11 mouse cellular contexts compared by ENCODE assay signal in the genomic region with DNA sequence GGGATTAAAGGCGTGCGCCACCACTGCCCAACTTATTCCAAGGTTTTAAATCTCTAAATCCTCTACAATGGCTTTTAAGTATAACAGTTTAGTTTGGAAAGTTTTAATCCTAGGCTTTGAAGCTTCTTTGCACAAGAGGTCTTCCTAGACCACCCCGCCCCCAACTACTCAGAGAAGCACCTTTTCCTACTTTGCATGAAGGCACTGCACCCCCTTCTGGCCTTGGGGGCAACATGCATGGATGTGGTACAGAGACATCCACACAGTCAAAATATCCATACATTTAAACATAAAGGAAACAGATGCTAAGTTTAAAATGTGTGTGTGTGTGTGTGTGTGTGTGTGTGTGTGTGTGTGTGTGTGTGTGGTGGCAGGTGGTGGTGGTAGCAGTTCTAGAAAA. TPM values are rescaled to one million over a fixed set of nuclear protein-coding genes. Genes with fewer than 3 reads are reported as not detected.
A peak's percentile ranks its signal among the peaks of the same experiment; 100 is the strongest.
DNase-seq lines count a peak whose midpoint lies in the region; ATAC-seq and TF ChIP-seq lines count a peak whose summit lies in the region.
"Had no signal": no experiment of that assay in that cellular context is flagged by ENCODE, and none has a peak within 500 bp of the region (broad histone marks: within the 10 kb centered on the region; RNA-seq: fewer than 3 reads in every experiment).

No protein-coding gene starts in this region.

- no peak overlapping the region for H3K9ac ChIP-seq in lung, embryonic 14.5 days
- H3K9ac ChIP-seq in MEL (ENCODE audit: control insufficient read depth, low read depth, low read length, poor library complexity, severe bottlenecking): no peak overlapping the region
- H3K9ac ChIP-seq in heart, embryonic 12.5 days: no peak overlapping the region
- H3K9ac ChIP-seq: forebrain, embryonic 12.5 days; liver, embryonic 15.5 days had no signal

- no peak overlapping the region for H3K27ac ChIP-seq in lung, embryonic 14.5 days (ENCODE audit: low read depth)
- H3K27ac ChIP-seq in MEL (ENCODE audit: control insufficient read depth, low read depth, low read length): no peak overlapping the region
- no peak overlapping the region for H3K27ac ChIP-seq in heart, embryonic 12.5 days (ENCODE audit: poor library complexity, severe bottlenecking)
- H3K27ac ChIP-seq: forebrain, embryonic 12.5 days; liver, embryonic 15.5 days had no signal

- 88% methylated on average over 3 of the region's 3 CpGs for WGBS in lung, embryonic 14.5 days
- WGBS in heart, embryonic 12.5 days: 93% methylated on average over 3 of the region's 3 CpGs

- no peaks in the 10 kb centered on the region for H3K27me3 ChIP-seq in lung, embryonic 14.5 days (ENCODE audit: insufficient read depth, low read length)
- no peaks in the 10 kb centered on the region for H3K27me3 ChIP-seq in MEL (ENCODE audit: control insufficient read depth in 1 of 2, insufficient read depth in 2 of 2, low read length in 2 of 2)
- no peaks in the 10 kb centered on the region for H3K27me3 ChIP-seq in heart, embryonic 12.5 days (replicated peaks)
- H3K27me3 ChIP-seq: forebrain, embryonic 12.5 days; liver, embryonic 15.5 days had no signal

- TF ChIP-seq POLR2A in MEL (IDR thresholded peaks at IDR 0.05; ENCODE audit: control insufficient read depth in 1 of 2, insufficient read depth in 1 of 2, low read depth in 1 of 2, low read length in 2 of 2, poor library complexity in 1 of 2): no peak

- no peaks in the 10 kb centered on the region for H3K36me3 ChIP-seq in lung, embryonic 14.5 days (ENCODE audit: insufficient read depth)
- no peaks in the 10 kb centered on the region for H3K36me3 ChIP-seq in MEL (ENCODE audit: control insufficient read depth in 1 of 2, insufficient read depth in 2 of 2, low read length in 2 of 2)
- no peaks in the 10 kb centered on the region for H3K36me3 ChIP-seq in heart, embryonic 12.5 days
- H3K36me3 ChIP-seq: forebrain, embryonic 12.5 days; G1E; liver, embryonic 15.5 days had no signal

- no peaks in the 10 kb centered on the region for H3K9me3 ChIP-seq in lung, embryonic 14.5 days (ENCODE audit: low read depth, low read length)
- no peaks in the 10 kb centered on the region for H3K9me3 ChIP-seq in MEL (replicated peaks; ENCODE audit: insufficient read depth, low read length)
- no peaks in the 10 kb centered on the region for H3K9me3 ChIP-seq in heart, embryonic 12.5 days (replicated peaks)
- H3K9me3 ChIP-seq: forebrain, embryonic 12.5 days; G1E; liver, embryonic 15.5 days had no signal

- no peaks in the 10 kb centered on the region for H3K4me1 ChIP-seq in lung, embryonic 14.5 days (ENCODE audit: insufficient read depth)
- no peaks in the 10 kb centered on the region; a peak in 1 of 4 replicates for H3K4me1 ChIP-seq in MEL (ENCODE audit: control insufficient read depth in 1 of 2, insufficient read depth in 2 of 2, low read length in 2 of 2)
- peaks cover 17% of the 10 kb centered on the region for H3K4me1 ChIP-seq in heart, embryonic 12.5 days (replicated peaks)
- H3K4me1 ChIP-seq: forebrain, embryonic 12.5 days had no signal

- ATAC-seq in lung, embryonic 14.5 days (ENCODE audit: insufficient read depth): no peak
- peak; percentile 35 for ATAC-seq in megakaryocyte progenitor cell, adult 5-6 weeks (replicated peaks; ENCODE audit: poor library complexity)
- no peak for ATAC-seq in heart, embryonic 12.5 days (ENCODE audit: insufficient number of reproducible peaks, low FRiP score)

- DNase-seq in embryo, embryonic 11 days: peak; percentile 37
- no peak for DNase-seq in embryo, embryonic 10 days (ENCODE audit: low spot score)
- DNase-seq in lung, embryonic 14.5 days: peak; percentile 29
- DNase-seq in lung, postnatal 14 days: no peak
- DNase-seq in MEL (ENCODE audit: low read depth, low spot score): no peak
- no peak for DNase-seq in layer of hippocampus, adult 9-11 months

- no peak overlapping the region for H3K4me3 ChIP-seq in lung, embryonic 14.5 days (ENCODE audit: low read depth, low read length)
- H3K4me3 ChIP-seq in MEL (ENCODE audit: control insufficient read depth in 1 of 2, insufficient read depth in 1 of 2, low read depth in 2 of 2, low read length in 2 of 2): no peak overlapping the region
- no peak overlapping the region for H3K4me3 ChIP-seq in heart, embryonic 12.5 days
- H3K4me3 ChIP-seq: forebrain, embryonic 12.5 days; liver, embryonic 15.5 days had no signal

- no peak overlapping the region for H3K4me2 ChIP-seq in lung, embryonic 14.5 days
- no peak overlapping the region for H3K4me2 ChIP-seq in heart, embryonic 12.5 days
- H3K4me2 ChIP-seq: forebrain, embryonic 12.5 days; liver, embryonic 15.5 days had no signal

- H3K79me2 ChIP-seq in MEL (ENCODE audit: control insufficient read depth, insufficient read depth, low read length, poor library complexity): no peaks in the 10 kb centered on the region

- peak; percentile 46 for TF ChIP-seq RAD21 in MEL (IDR thresholded peaks at IDR 0.05; ENCODE audit: low read depth, low read length)

- no peak for TF ChIP-seq EP300 in MEL (IDR thresholded peaks at IDR 0.05; ENCODE audit: low read depth in 1 of 2, low read length in 2 of 2)

- peak; percentile 50 for TF ChIP-seq CTCF in lung, embryonic 14.5 days (IDR thresholded peaks at IDR 0.05; ENCODE audit: low read depth)
- peak in 2 of 3 experiments; percentile 54 to 55; a peak in 5 of 6 replicates for TF ChIP-seq CTCF in MEL (IDR thresholded peaks at IDR 0.05 in 2 of 3, conservative IDR thresholded peaks at IDR 0.05 in 1 of 3; ENCODE audit: control insufficient read depth in 1 of 3, insufficient read depth in 1 of 3, low read depth in 2 of 3, low read length in 3 of 3, poor library complexity in 1 of 3, severe bottlenecking in 1 of 3)

TF ChIP-seq in MEL, 35 proteins besides CTCF, POLR2A, EP300 and RAD21:
- TF ChIP-seq UBTF (IDR thresholded peaks at IDR 0.05; ENCODE audit: borderline replicate concordance, insufficient read depth, low read depth, low read length) (no peak), ETS1 (IDR thresholded peaks at IDR 0.05; ENCODE audit: low read depth, low read length) (no peak), ZMIZ1 (IDR thresholded peaks at IDR 0.05; ENCODE audit: low read depth, low read length) (no peak), NRF1 (IDR thresholded peaks at IDR 0.05; ENCODE audit: insufficient read depth, low read depth, low read length, poor library complexity, severe bottlenecking) (no peak), SMC3 (IDR thresholded peaks at IDR 0.05; ENCODE audit: low read depth, low read length) (peak; percentile 44), USF1 (IDR thresholded peaks at IDR 0.05; ENCODE audit: low read depth, low read length) (no peak), ZC3H11A (IDR thresholded peaks at IDR 0.05; ENCODE audit: low read depth, low read length) (peak; percentile 16; the same call in 1 of the 2 replicates), MAZ (IDR thresholded peaks at IDR 0.05; ENCODE audit: low read depth, low read length) (no peak), POLR2AphosphoS2 (IDR thresholded peaks at IDR 0.05; ENCODE audit: low read length) (no peak), NELFE (IDR thresholded peaks at IDR 0.05; ENCODE audit: low read depth, low read length) (no peak)

RNA-seq across cellular contexts. Expression of a gene that starts 16.6 kb away (rescaled TPM):
- polyA plus RNA-seq in lung, embryonic 14.5 days (2014; fragmentation: Nextera tagmentation; extraction: Ambion mirVana): 8.4 and 8.9 TPM in 2 replicates
- 78.4 and 108 TPM in 2 replicates for total RNA-seq in MEL (2012; rRNA removed)
- 10 to 100 TPM in 1 of 2 experiments, not detected in 1; 93.4 TPM for polyA plus RNA-seq in MEL (2012; ENCODE audit: insufficient read depth in 1 of 2, insufficient read length in 2 of 2, low read depth in 1 of 2, low replicate concordance in 2 of 2, missing spikeins in 1 of 2)
- 7.0 and 10.0 TPM in 2 replicates for total RNA-seq in megakaryocyte progenitor cell, adult 5-6 weeks (2015)
- total RNA-seq in megakaryocyte progenitor cell, adult 5-6 weeks (2017): 12.4 and 13.9 TPM in 2 replicates
- polyA plus RNA-seq in heart, embryonic 12.5 days (2016; fragmentation: Nextera tagmentation; extraction: Ambion mirVana): 26.6 and 27.7 TPM in 2 replicates

RNA-seq across cellular contexts. Expression of a gene that starts 34.8 kb away (rescaled TPM):
- 6.7 and 7.5 TPM in 2 replicates for polyA plus RNA-seq in lung, embryonic 14.5 days (2014; fragmentation: Nextera tagmentation; extraction: Ambion mirVana)
- total RNA-seq in MEL (2012; rRNA removed): 2.0 and 2.2 TPM in 2 replicates
- 1 to 10 TPM in 1 of 2 experiments, not detected in 1; 8.6 TPM for polyA plus RNA-seq in MEL (2012; ENCODE audit: insufficient read depth in 1 of 2, insufficient read length in 2 of 2, low read depth in 1 of 2, low replicate concordance in 2 of 2, missing spikeins in 1 of 2)
- 9.9 and 10.3 TPM in 2 replicates for total RNA-seq in megakaryocyte progenitor cell, adult 5-6 weeks (2015)
- total RNA-seq in megakaryocyte progenitor cell, adult 5-6 weeks (2017): 3.0 and 3.5 TPM in 2 replicates
- 7.8 and 8.4 TPM in 2 replicates for polyA plus RNA-seq in heart, embryonic 12.5 days (2016; fragmentation: Nextera tagmentation; extraction: Ambion mirVana)

Comparison
In these comparisons a context has a peak if more than half of its experiments do, and no peak if none do; other contexts are left out.
1. DNase-seq: peak in embryo, embryonic 11 days (single experiment) and lung, embryonic 14.5 days (single experiment); none in embryo, embryonic 10 days (single experiment), lung, postnatal 14 days (single experiment), MEL (single experiment) and layer of hippocampus, adult 9-11 months (single experiment).